Mouse (Mus musculus) heart, adult 2 months (tissue): ENCODE data around the gene Spock1.
A peak's percentile ranks its signal among the peaks of the same experiment; 100 is the strongest.

ENCODE experiments used
- CTCF ChIP-seq: fragments of 200-600 bp; IDR thresholded peaks from 2 replicates; pipeline ENCODE4 v1.8.1; 2022; ENCODE audit warnings: antibody characterized with exemption, mild to moderate bottlenecking, moderate library complexity
- EP300 ChIP-seq: fragments of 200-500 bp; IDR thresholded peaks from 2 replicates; pipeline ENCODE4 v1.6.1; 2011; ENCODE audit warnings: low read depth, low read length, control low read depth; ENCODE audit not compliant: insufficient read depth
- POLR2A ChIP-seq: fragments of 200-500 bp; IDR thresholded peaks from 2 replicates; pipeline ENCODE4 v1.6.1; 2011; ENCODE audit warnings: mild to moderate bottlenecking, low read depth, low read length, control low read depth; ENCODE audit not compliant: insufficient read depth

DNA sequence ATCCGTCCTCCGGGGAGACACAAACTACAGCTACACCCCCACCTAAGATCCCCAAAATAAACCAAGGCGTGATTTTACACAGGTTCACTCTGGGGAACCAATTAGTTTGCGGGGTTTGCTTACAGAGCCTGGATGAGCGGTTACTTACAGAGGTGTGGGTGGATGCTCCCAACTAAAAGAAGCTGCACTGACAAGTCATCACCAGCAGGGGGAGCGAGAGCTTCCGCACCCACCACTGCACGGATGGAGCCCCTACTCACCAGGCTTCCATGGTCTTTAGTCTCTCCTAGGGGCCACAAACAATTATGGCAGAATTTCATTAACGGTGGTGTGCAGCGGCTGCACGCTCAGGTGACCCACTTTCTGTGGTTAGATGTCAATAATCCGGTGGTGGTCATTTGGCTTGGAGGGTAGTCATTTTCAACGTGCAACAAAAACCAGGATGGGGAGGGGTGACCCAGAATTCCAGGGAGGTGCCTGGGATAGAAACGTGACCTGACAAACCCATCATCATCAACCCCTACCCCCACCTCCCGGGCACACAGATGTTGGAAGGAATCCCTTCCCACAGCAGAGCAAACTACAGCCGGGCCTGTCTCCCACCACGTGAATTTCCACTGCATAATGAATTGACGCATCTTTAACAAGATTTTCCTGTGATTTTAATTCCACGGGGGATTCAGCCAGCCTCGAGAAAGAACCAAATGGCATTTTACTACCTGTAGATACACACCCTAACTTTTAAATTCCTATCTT lies 186.4 kb downstream of the Spock1 start:
- TF ChIP-seq POLR2A (no peak), CTCF (peak; percentile 47), EP300 (no peak)
